Mouse (Mus musculus) kidney, adult 2 months (tissue): ENCODE data around the gene Slit3.

Experiments used
- CTCF ChIP-seq: fragments of 200-500 bp; conservative IDR thresholded peaks from 2 replicates; pipeline ENCODE4 v1.5.1; 2011; ENCODE audit warnings: low read depth, mild to moderate bottlenecking, control low read depth, low read length, moderate library complexity, mixed read lengths; ENCODE audit not compliant: insufficient read depth, insufficient read length
- POLR2A ChIP-seq: fragments of 200-500 bp; IDR thresholded peaks from one replicate; pipeline ENCODE4 v1.6.1; 2011; ENCODE audit warnings: low read depth, low read length, control low read depth

- TF ChIP-seq CTCF (no peak), POLR2A (no peak)
Observed at GRCm38 (mm10) chr11:35280826-35281225, 159.8 kb downstream of the Slit3 start.
